In the genomic region with DNA sequence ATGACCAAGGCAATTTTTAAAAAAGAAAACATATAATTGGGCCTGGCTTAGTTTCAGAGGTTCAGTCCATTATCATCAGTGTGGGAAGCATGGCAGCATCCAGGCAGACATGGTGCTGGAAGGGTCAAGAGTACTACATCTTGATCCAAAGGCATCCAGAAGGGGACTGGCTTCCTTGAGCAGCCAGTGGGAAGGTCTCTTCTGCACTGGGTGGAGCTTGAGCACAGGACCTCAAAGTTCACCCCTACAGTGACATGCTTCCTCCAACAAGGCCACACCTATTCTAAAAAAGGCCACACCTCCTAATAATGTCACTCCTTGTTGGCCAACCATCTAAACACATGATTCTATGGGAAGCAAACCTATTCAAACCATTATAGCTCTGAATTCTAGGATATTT, we compare ENCODE assay signal across 19 mouse cellular contexts. TPM values are rescaled to one million over a fixed set of nuclear protein-coding genes. Genes with fewer than 3 reads are reported as not detected.
DNase-seq lines count a peak whose midpoint lies in the region; ATAC-seq lines count a peak whose summit lies in the region.
"Had no signal": no experiment of that assay in that cellular context is flagged by ENCODE, and none has a peak within 500 bp of the region (broad histone marks: within the 10 kb centered on the region; RNA-seq: fewer than 3 reads in every experiment).

No protein-coding gene starts in this region.

- no peak overlapping the region for H3K4me3 ChIP-seq in heart, embryonic 10.5 days
- H3K4me3 ChIP-seq: embryonic facial prominence, embryonic 10.5 days; embryonic facial prominence, embryonic 12.5 days; forebrain, embryonic 13.5 days; forebrain, embryonic 15.5 days had no signal

- no peak overlapping the region for H3K27ac ChIP-seq in heart, embryonic 10.5 days
- H3K27ac ChIP-seq: embryonic facial prominence, embryonic 10.5 days; embryonic facial prominence, embryonic 12.5 days; forebrain, embryonic 13.5 days; forebrain, embryonic 15.5 days had no signal

- peak; percentile 47 for DNase-seq in heart, embryonic 10.5 days (ENCODE audit: low spot score)
- no peak for DNase-seq in heart, adult 9 months (ENCODE audit: low spot score in 2 of 2)
- DNase-seq in R1 (ENCODE audit: low read depth, low spot score) = peak; percentile 26
- no peak for DNase-seq in cerebellum, postnatal 10 days
- DNase-seq: adrenal gland, adult 2 months; adrenal gland, postnatal 10 days; adrenal gland, postnatal 25 days; cerebellum, adult 11 months; cerebellum, adult 18-20 months; cerebellum, adult 8-10 months; cerebellum, adult 9-11 months; cerebellum, postnatal 25 days; forebrain, postnatal 0 days had no signal

- no peaks in the 10 kb centered on the region for H3K27me3 ChIP-seq in heart, embryonic 10.5 days (ENCODE audit: insufficient read depth, poor library complexity, severe bottlenecking)
- H3K27me3 ChIP-seq: embryonic facial prominence, embryonic 12.5 days; forebrain, embryonic 13.5 days; forebrain, embryonic 15.5 days; Patski had no signal

- H3K9me3 ChIP-seq in heart, embryonic 10.5 days = no peaks in the 10 kb centered on the region
- H3K9me3 ChIP-seq: embryonic facial prominence, embryonic 12.5 days; forebrain, embryonic 15.5 days had no signal

- no peak for ATAC-seq in monocyte, adult 5-6 weeks (replicated peaks; ENCODE audit: insufficient number of reproducible peaks, low FRiP score, low TSS enrichment, poor library complexity, severe bottlenecking)
- ATAC-seq: forebrain, embryonic 13.5 days; forebrain, embryonic 15.5 days; forebrain, postnatal 0 days; Patski had no signal

- H3K4me1 ChIP-seq in heart, embryonic 10.5 days = no peaks in the 10 kb centered on the region
- H3K4me1 ChIP-seq: forebrain, embryonic 13.5 days; forebrain, embryonic 15.5 days had no signal

- H3K36me3 ChIP-seq in heart, embryonic 10.5 days = no peaks in the 10 kb centered on the region
- H3K36me3 ChIP-seq: embryonic facial prominence, embryonic 10.5 days; embryonic facial prominence, embryonic 12.5 days; forebrain, embryonic 15.5 days had no signal

RNA-seq across cellular contexts. Expression of a gene that starts 22.9 kb away (rescaled TPM):
- polyA plus RNA-seq in heart, embryonic 10.5 days (2016; fragmentation: Nextera tagmentation; extraction: Ambion mirVana) = 3.1 and 3.9 TPM in 2 replicates
- total RNA-seq in monocyte, adult 5-6 weeks (2017) = 2.6 to 4.1 TPM (median 2.8 TPM) in 3 replicates

Comparison
In these comparisons a context has a peak if more than half of its experiments do, and no peak if none do; other contexts are left out.
1. DNase-seq: peak in heart, embryonic 10.5 days (single experiment) and R1 (single experiment); none in heart, adult 9 months (0 of 2) and cerebellum, postnatal 10 days (0 of 2).